Mouse (Mus musculus): Measurements from ENCODE around the gene Ms4a5. TPM values are rescaled to one million over a fixed set of nuclear protein-coding genes. Genes with fewer than 3 reads are reported as not detected.
"Not testable (repeated sequence)": the region's sequence is repeated elsewhere in the genome, so short reads cannot be mapped to it uniquely, and the experiment has no call there.

Gene Ms4a5
- polyA plus RNA-seq (2012; fragmentation: generic; extraction: Trizol), result not detected
- long read RNA-seq, experiment 1, result 0 reads
- long read RNA-seq, experiment 2, result 0 reads

DNA sequence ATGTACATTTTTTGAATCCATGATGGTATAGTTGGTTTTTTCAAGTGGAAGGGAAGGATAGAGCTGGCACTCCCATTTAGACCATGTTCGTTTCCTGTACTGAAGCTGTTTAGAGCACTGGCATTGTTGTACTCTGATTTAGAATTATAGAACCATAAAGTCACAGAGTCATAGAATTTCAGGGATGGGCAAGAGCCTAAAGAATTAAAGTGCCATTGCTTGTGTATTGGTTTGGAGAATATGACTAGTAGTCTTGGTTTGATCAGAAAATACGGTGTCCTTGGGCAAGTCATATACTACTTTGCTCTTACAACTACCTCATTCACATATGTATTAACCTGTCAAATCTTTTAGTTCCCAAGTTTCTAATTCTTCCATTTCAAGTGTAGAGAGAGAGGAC is at the start of gene Ms4a5:
TSS of gene Ms4a5 (minus strand) at position 101 of the 400 bp plus-strand sequence.
- Histone ChIP-seq H3ac (ENCODE audit: control insufficient read depth, insufficient read length, low read depth) (no peak within 1 kb of the TSS), H3K79me2 (ENCODE audit: control insufficient read depth, insufficient read depth) (no peaks in the 10 kb centered on the region), H3K27me3 (ENCODE audit: control insufficient read depth, insufficient read depth, insufficient read length) (no peaks in the 10 kb centered on the region), H3K36me3 (ENCODE audit: control insufficient read depth, insufficient read depth) (no peaks in the 10 kb centered on the region), H3K4me3 (ENCODE audit: insufficient read depth, poor library complexity, severe bottlenecking) (no peak within 1 kb of the TSS), H3K79me3 (ENCODE audit: low read depth) (no peaks in the 10 kb centered on the region)
- TF ChIP-seq MYOG (IDR thresholded peaks at IDR 0.05; ENCODE audit: control insufficient read depth, extremely low read depth, insufficient read length) (no peak), MYOD1 (IDR thresholded peaks at IDR 0.05; ENCODE audit: control insufficient read depth, insufficient read length, low read depth) (no peak), CTCF (IDR thresholded peaks at IDR 0.05; ENCODE audit: control insufficient read depth, insufficient read depth, insufficient read length) (no peak), FOSL1 (IDR thresholded peaks at IDR 0.05; ENCODE audit: insufficient read depth, low read length, poor library complexity, severe bottlenecking) (no peak), MAX (IDR thresholded peaks at IDR 0.05) (no peak), CEBPB (IDR thresholded peaks at IDR 0.05; ENCODE audit: low read depth) (no peak), USF1 (IDR thresholded peaks at IDR 0.05; ENCODE audit: low read depth) (no peak)

DNA sequence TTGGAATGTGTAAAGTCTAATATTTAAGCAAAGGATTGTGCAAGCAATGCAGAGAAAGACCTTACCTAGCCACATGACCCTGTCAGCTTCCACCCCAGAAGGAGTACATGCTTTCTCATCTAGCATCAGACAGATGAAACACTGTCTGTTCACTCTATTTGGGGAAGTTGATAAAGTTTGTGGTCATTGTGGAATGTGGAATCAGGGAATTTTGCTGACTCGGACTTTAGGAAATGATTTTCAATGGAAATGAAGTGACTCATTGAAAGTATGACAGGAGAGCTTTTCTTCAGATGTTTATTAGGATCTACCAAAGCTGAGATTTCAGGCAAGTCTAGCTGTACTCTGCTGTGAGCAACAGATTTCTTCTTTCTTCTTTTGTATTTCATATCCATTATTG is 37.5 kb upstream of the Ms4a5 start:
- H3K27me3 ChIP-seq (ENCODE audit: control insufficient read depth, insufficient read depth, insufficient read length), result no peaks in the 10 kb centered on the region
- no peak overlapping the region for H3ac ChIP-seq (ENCODE audit: control insufficient read depth, insufficient read length, low read depth)
- H3K4me3 ChIP-seq (ENCODE audit: insufficient read depth, poor library complexity, severe bottlenecking), result no peak overlapping the region
- no peak for TF ChIP-seq MAX (IDR thresholded peaks at IDR 0.05)
- TF ChIP-seq FOSL1 (IDR thresholded peaks at IDR 0.05; ENCODE audit: insufficient read depth, low read length, poor library complexity, severe bottlenecking), result no peak
- no peak for TF ChIP-seq MYOD1 (IDR thresholded peaks at IDR 0.05; ENCODE audit: control insufficient read depth, insufficient read length, low read depth)
- TF ChIP-seq CEBPB (IDR thresholded peaks at IDR 0.05; ENCODE audit: low read depth), result no peak
- TF ChIP-seq MYOG (IDR thresholded peaks at IDR 0.05; ENCODE audit: control insufficient read depth, extremely low read depth, insufficient read length), result no peak
- TF ChIP-seq USF1 (IDR thresholded peaks at IDR 0.05; ENCODE audit: low read depth), result no peak
- TF ChIP-seq CTCF (IDR thresholded peaks at IDR 0.05; ENCODE audit: control insufficient read depth, insufficient read depth, insufficient read length), result no peak
- no peaks in the 10 kb centered on the region for H3K36me3 ChIP-seq (ENCODE audit: control insufficient read depth, insufficient read depth)
- no peaks in the 10 kb centered on the region for H3K79me2 ChIP-seq (ENCODE audit: control insufficient read depth, insufficient read depth)
- H3K79me3 ChIP-seq (ENCODE audit: low read depth), result no peaks in the 10 kb centered on the region

DNA sequence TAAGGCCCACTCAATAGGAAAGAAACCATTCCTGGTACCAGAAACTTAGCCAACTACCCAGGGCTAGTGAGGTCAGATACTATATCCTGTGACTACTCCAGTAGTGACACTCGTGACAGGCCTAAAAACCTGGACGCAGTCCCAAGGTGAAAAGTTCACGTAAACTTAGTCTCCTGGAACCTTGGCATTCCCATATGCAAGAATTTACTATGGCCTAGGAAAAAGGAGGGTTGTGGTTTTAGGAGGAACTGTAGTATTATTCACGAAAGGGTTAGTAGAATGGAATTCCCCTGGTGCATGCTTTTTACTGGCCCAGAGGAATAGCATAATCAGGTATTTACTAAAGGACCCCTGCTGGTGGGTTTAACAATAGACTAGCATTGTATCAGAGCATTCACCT is 33.1 kb upstream of the Ms4a5 start:
- Histone ChIP-seq H3K79me2 (ENCODE audit: control insufficient read depth, insufficient read depth) (no peaks in the 10 kb centered on the region), H3K27me3 (ENCODE audit: control insufficient read depth, insufficient read depth, insufficient read length) (no peaks in the 10 kb centered on the region), H3K4me3 (ENCODE audit: insufficient read depth, poor library complexity, severe bottlenecking) (no peak overlapping the region), H3K36me3 (ENCODE audit: control insufficient read depth, insufficient read depth) (no peaks in the 10 kb centered on the region), H3ac (ENCODE audit: control insufficient read depth, insufficient read length, low read depth) (no peak overlapping the region), H3K79me3 (ENCODE audit: low read depth) (no peaks in the 10 kb centered on the region)
- TF ChIP-seq USF1 (IDR thresholded peaks at IDR 0.05; ENCODE audit: low read depth), result no peak
- no peak for TF ChIP-seq MYOD1 (IDR thresholded peaks at IDR 0.05; ENCODE audit: control insufficient read depth, insufficient read length, low read depth)
- TF ChIP-seq CTCF (IDR thresholded peaks at IDR 0.05; ENCODE audit: control insufficient read depth, insufficient read depth, insufficient read length), result no peak
- TF ChIP-seq MYOG (IDR thresholded peaks at IDR 0.05; ENCODE audit: control insufficient read depth, extremely low read depth, insufficient read length), result no peak
- no peak for TF ChIP-seq CEBPB (IDR thresholded peaks at IDR 0.05; ENCODE audit: low read depth)
- no peak for TF ChIP-seq MAX (IDR thresholded peaks at IDR 0.05)
- TF ChIP-seq FOSL1 (IDR thresholded peaks at IDR 0.05; ENCODE audit: insufficient read depth, low read length, poor library complexity, severe bottlenecking), result no peak

DNA sequence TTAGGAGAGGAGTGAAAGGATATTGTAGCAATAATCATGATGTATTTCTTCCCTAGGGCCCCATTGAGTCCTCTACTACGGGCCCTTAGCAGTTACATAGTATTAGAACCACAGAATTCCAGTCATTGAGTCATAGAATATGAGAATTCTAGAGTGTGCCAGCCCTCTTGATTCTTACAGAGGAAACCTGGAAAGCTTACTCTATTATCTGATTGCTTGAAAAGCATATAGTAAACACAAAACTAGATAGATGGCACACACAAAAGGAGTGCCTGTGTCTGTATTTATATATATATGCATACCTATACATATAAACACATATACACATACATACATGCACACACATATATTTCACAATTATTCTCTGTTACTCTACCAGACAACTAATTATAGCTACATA is 30.7 kb upstream of the Ms4a5 start, which contains the start of gene Ms4a14:
TSS of gene Ms4a14 (minus strand) at position 101 of the 400 bp plus-strand sequence.
- TF ChIP-seq CEBPB (IDR thresholded peaks at IDR 0.05; ENCODE audit: low read depth) (no peak), USF1 (IDR thresholded peaks at IDR 0.05; ENCODE audit: low read depth) (no peak), CTCF (IDR thresholded peaks at IDR 0.05; ENCODE audit: control insufficient read depth, insufficient read depth, insufficient read length) (no peak), MYOD1 (IDR thresholded peaks at IDR 0.05; ENCODE audit: control insufficient read depth, insufficient read length, low read depth) (no peak), MAX (IDR thresholded peaks at IDR 0.05) (no peak), MYOG (IDR thresholded peaks at IDR 0.05; ENCODE audit: control insufficient read depth, extremely low read depth, insufficient read length) (no peak), FOSL1 (IDR thresholded peaks at IDR 0.05; ENCODE audit: insufficient read depth, low read length, poor library complexity, severe bottlenecking) (no peak)
- Histone ChIP-seq H3K79me3 (ENCODE audit: low read depth) (no peaks in the 10 kb centered on the region), H3K27me3 (ENCODE audit: control insufficient read depth, insufficient read depth, insufficient read length) (no peaks in the 10 kb centered on the region), H3K4me3 (ENCODE audit: insufficient read depth, poor library complexity, severe bottlenecking) (no peak within 1 kb of the TSS), H3ac (ENCODE audit: control insufficient read depth, insufficient read length, low read depth) (no peak within 1 kb of the TSS), H3K79me2 (ENCODE audit: control insufficient read depth, insufficient read depth) (no peaks in the 10 kb centered on the region), H3K36me3 (ENCODE audit: control insufficient read depth, insufficient read depth) (no peaks in the 10 kb centered on the region)

DNA sequence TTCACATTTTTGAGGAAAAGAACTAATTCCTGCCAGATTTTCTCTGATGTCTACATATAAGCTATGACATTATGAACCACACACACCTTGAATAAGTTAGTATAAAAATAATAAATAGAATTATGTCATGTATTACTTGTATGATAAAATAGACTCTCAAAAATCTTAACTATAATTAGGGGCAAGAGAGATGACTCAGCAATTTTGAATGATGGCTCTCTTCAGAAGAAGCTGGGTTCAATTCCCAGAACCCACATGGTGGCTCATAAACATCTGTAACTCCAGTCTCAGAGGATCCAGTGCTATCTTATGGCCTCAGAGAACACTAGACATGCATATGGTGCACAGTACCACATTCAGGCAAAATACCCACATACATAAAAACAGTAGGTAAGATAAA is 25.2 kb upstream of the Ms4a5 start:
- no peaks in the 10 kb centered on the region for H3K79me2 ChIP-seq (ENCODE audit: control insufficient read depth, insufficient read depth)
- TF ChIP-seq FOSL1 (IDR thresholded peaks at IDR 0.05; ENCODE audit: insufficient read depth, low read length, poor library complexity, severe bottlenecking), result no peak
- no peak for TF ChIP-seq MYOG (IDR thresholded peaks at IDR 0.05; ENCODE audit: control insufficient read depth, extremely low read depth, insufficient read length)
- no peak for TF ChIP-seq MYOD1 (IDR thresholded peaks at IDR 0.05; ENCODE audit: control insufficient read depth, insufficient read length, low read depth)
- TF ChIP-seq USF1 (IDR thresholded peaks at IDR 0.05; ENCODE audit: low read depth), result no peak
- TF ChIP-seq MAX (IDR thresholded peaks at IDR 0.05), result no peak
- no peak for TF ChIP-seq CTCF (IDR thresholded peaks at IDR 0.05; ENCODE audit: control insufficient read depth, insufficient read depth, insufficient read length)
- TF ChIP-seq CEBPB (IDR thresholded peaks at IDR 0.05; ENCODE audit: low read depth), result no peak
- no peaks in the 10 kb centered on the region for H3K79me3 ChIP-seq (ENCODE audit: low read depth)
- no peaks in the 10 kb centered on the region for H3K36me3 ChIP-seq (ENCODE audit: control insufficient read depth, insufficient read depth)
- H3ac ChIP-seq (ENCODE audit: control insufficient read depth, insufficient read length, low read depth), result no peak overlapping the region
- H3K27me3 ChIP-seq (ENCODE audit: control insufficient read depth, insufficient read depth, insufficient read length), result no peaks in the 10 kb centered on the region
- no peak overlapping the region for H3K4me3 ChIP-seq (ENCODE audit: insufficient read depth, poor library complexity, severe bottlenecking)

DNA sequence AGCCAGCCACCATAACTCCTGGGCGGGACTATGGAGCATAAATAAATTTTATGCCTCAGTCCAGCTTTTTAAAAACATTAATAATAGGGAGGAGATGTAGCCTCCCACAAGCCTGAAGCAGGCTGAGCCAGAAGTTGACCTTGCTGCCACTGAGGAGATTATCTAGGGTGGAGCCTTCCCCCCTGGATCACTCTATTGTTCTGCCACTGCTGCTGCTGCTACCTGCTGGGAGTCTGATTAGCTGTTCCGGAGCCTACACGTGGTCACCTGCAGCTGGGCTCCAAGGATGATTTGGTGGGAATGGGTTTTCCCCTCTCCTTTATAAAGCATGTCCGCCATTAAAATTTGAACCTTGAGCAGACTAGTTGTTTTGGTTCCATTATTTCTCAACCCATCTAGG is 15.9 kb upstream of the Ms4a5 start:
- not testable (repeated sequence) for H3K4me3 ChIP-seq (ENCODE audit: insufficient read depth, poor library complexity, severe bottlenecking); H3ac ChIP-seq (ENCODE audit: control insufficient read depth, insufficient read length, low read depth); H3K27me3 ChIP-seq (ENCODE audit: control insufficient read depth, insufficient read depth, insufficient read length); H3K79me2 ChIP-seq (ENCODE audit: control insufficient read depth, insufficient read depth); H3K79me3 ChIP-seq (ENCODE audit: low read depth); H3K36me3 ChIP-seq (ENCODE audit: control insufficient read depth, insufficient read depth)

Data from C2C12 (cell line).